Mouse (Mus musculus) CD4-positive, CD25-positive, alpha-beta regulatory T cell, adult 4 months (primary cell): Measurements from ENCODE around the gene Csdc2. TPM values are rescaled to one million over a fixed set of nuclear protein-coding genes. Genes with fewer than 3 reads are reported as not detected.

Experiments
- polyA plus RNA-seq, 2 experiments: library from polyadenylated mRNA; unstranded; fragments of 100-300 nt; shearing (Covaris generic); gene quantifications; one replicate each; pipeline ENCODE4 v1.2.1; 2017

Gene Csdc2
- polyA plus RNA-seq, 2 experiments from 2014 or later, result not detected

Other genes with a start within 250 kb of the Csdc2 start
- 1 to 10 TPM; 1.5 to 2.3 TPM for gene Chadl, start 239.5 kb upstream of the Csdc2 start, polyA plus RNA-seq
- gene Zc3h7b, start 191.7 kb upstream of the Csdc2 start, polyA plus RNA-seq, result 1 to 10 TPM; 5.4 to 7.3 TPM
- gene Rangap1, start 191.2 kb upstream of the Csdc2 start, polyA plus RNA-seq, result 10 to 100 TPM; 43.0 to 54.0 TPM
- 10 to 100 TPM; 10.2 to 13.9 TPM for gene Tef, start 134.3 kb upstream of the Csdc2 start, polyA plus RNA-seq
- gene Tob2, start 78.0 kb upstream of the Csdc2 start, polyA plus RNA-seq, result 10 to 100 TPM; 37.2 to 42.7 TPM
- gene Phf5a, start 64.8 kb upstream of the Csdc2 start, polyA plus RNA-seq, result 100 to 1,000 TPM in 1 of 2 experiments, 10 to 100 TPM in 1; 89.8 to 111 TPM
- 100 to 1,000 TPM in 1 of 2 experiments, 10 to 100 TPM in 1; 94.3 to 166 TPM for gene Aco2, start 64.5 kb upstream of the Csdc2 start, polyA plus RNA-seq
- 10 to 100 TPM; 22.0 to 26.3 TPM for gene Polr3h, start 10.5 kb upstream of the Csdc2 start, polyA plus RNA-seq
- gene Pmm1, start 24.2 kb downstream of the Csdc2 start, polyA plus RNA-seq, result 10 to 100 TPM; 11.4 to 14.4 TPM
- gene 1700029P11Rik, start 43.8 kb downstream of the Csdc2 start, polyA plus RNA-seq, result not detected
- 10 to 100 TPM; 56.5 to 73.1 TPM for gene Xrcc6, start 51.1 kb downstream of the Csdc2 start, polyA plus RNA-seq
- gene Desi1, start 97.1 kb downstream of the Csdc2 start, polyA plus RNA-seq, result 10 to 100 TPM in 1 of 2 experiments, 1 to 10 TPM in 1; 7.8 to 10.2 TPM
- 100 to 1,000 TPM; 175 to 178 TPM for gene Snu13, start 110.8 kb downstream of the Csdc2 start, polyA plus RNA-seq
- not detected for gene 4930407I10Rik, start 122.4 kb downstream of the Csdc2 start, polyA plus RNA-seq
- not detected for gene Mei1, start 133.2 kb downstream of the Csdc2 start, polyA plus RNA-seq
- gene Ccdc134, start 191.2 kb downstream of the Csdc2 start, polyA plus RNA-seq, result 10 to 100 TPM; 18.5 to 26.0 TPM
- gene Srebf2, start 210.4 kb downstream of the Csdc2 start, polyA plus RNA-seq, result 10 to 100 TPM; 32.2 to 56.0 TPM